Mouse (Mus musculus) G1E (cell line): ENCODE results near the gene Aass. TPM values are rescaled to one million over a fixed set of nuclear protein-coding genes. Genes with fewer than 3 reads are reported as not detected.

ENCODE experiments used
- ATAC-seq: 2 replicates; pipeline ENCODE4 v1.8.0; 2016; ENCODE audit warnings: mild to moderate bottlenecking; ENCODE audit not compliant: insufficient number of reproducible peaks, poor library complexity, low FRiP score, severe bottlenecking; ENCODE audit errors: extremely low read depth
- DNase-seq: peaks from one replicate; pipeline ENCODE4 v3.0.0; 2012; ENCODE audit warnings: low spot score
- H3K27me3 ChIP-seq: 2 replicates; pipeline ENCODE4 v1.6.1; 2012; ENCODE audit warnings: mild to moderate bottlenecking, low read length, inconsistent platforms; ENCODE audit not compliant: insufficient read depth
- H3K36me3 ChIP-seq: replicated peaks from 2 replicates; pipeline ENCODE3; 2012; ENCODE audit warnings: mild to moderate bottlenecking, inconsistent platforms
- H3K4me1 ChIP-seq: 2 replicates; pipeline ENCODE4 v1.6.1; 2012; ENCODE audit warnings: low read depth, low read length, inconsistent platforms, mixed read lengths; ENCODE audit not compliant: insufficient read depth
- H3K4me3 ChIP-seq: 2 replicates; pipeline ENCODE4 v1.5.1; 2012; ENCODE audit warnings: low read depth, mild to moderate bottlenecking, inconsistent platforms, low read length, moderate library complexity, mixed read lengths
- H3K9me3 ChIP-seq: replicated peaks from 2 replicates; pipeline ENCODE4 v1.6.1; 2012; ENCODE audit warnings: inconsistent platforms
- CTCF ChIP-seq: IDR thresholded peaks from 2 replicates; pipeline ENCODE4 v1.5.1; 2012; ENCODE audit warnings: low read depth, low read length, inconsistent platforms, mixed read lengths
- GATA1 ChIP-seq: IDR thresholded peaks from 2 replicates; pipeline ENCODE4 v1.6.1; 2012; ENCODE audit warnings: borderline replicate concordance, low read length, inconsistent platforms, mixed read lengths
- GATA2 ChIP-seq: IDR thresholded peaks from 2 replicates; pipeline ENCODE4 v1.6.1; 2012; ENCODE audit warnings: low read depth, low read length, inconsistent platforms, borderline replicate concordance
- POLR2AphosphoS5 ChIP-seq: IDR thresholded peaks from 2 replicates; pipeline ENCODE4 v1.6.1; 2012; ENCODE audit warnings: low read depth, low read length, inconsistent platforms; ENCODE audit not compliant: insufficient replicate concordance
- TAL1 ChIP-seq: conservative IDR thresholded peaks from 2 replicates; pipeline ENCODE4 v1.6.1; 2012; ENCODE audit warnings: low read depth, low read length, inconsistent platforms, mixed read lengths
- polyA plus RNA-seq: library from polyadenylated mRNA; stranded (reverse); fragments of >175 nt; gene quantifications from 2 replicates; pipeline ENCODE4 v1.2.3, GENCODE M21; 2012
- total RNA-seq, 2 experiments: library from RNA; stranded (forward) in 1 of 2; stranded (reverse) in 1 of 2; fragments of 200-1000 nt in 1 of 2; fragments of >200 nt in 1 of 2; fragmentation: Nextera tagmentation in 1 of 2; gene quantifications; 2 replicates each; pipeline ENCODE4 v1.2.3; 2014 to 2017

Aass gene
- total and polyA plus RNA-seq, 3 experiments, result not detected

GRCm38 (mm10) chr6:23131015-23131414 lies 1.8 kb downstream of the Aass start:
- Histone ChIP-seq H3K9me3 (no peaks in the 10 kb centered on the region), H3K27me3 (no peaks in the 10 kb centered on the region), H3K4me3 (no peak overlapping the region), H3K36me3 (no peaks in the 10 kb centered on the region), H3K4me1 (no peaks in the 10 kb centered on the region)
- TF ChIP-seq TAL1, result no peak
- TF ChIP-seq POLR2AphosphoS5, result no peak
- TF ChIP-seq GATA1, result no peak
- no peak for TF ChIP-seq CTCF
- TF ChIP-seq GATA2, result no peak
- DNase-seq, result no peak
- no peak for ATAC-seq

- TF ChIP-seq TAL1 (no peak), CTCF (no peak), GATA1 (no peak), GATA2 (no peak), POLR2AphosphoS5 (no peak)
- DNase-seq, result no peak
- Histone ChIP-seq H3K4me1 (no peaks in the 10 kb centered on the region), H3K9me3 (no peaks in the 10 kb centered on the region), H3K36me3 (no peaks in the 10 kb centered on the region), H3K4me3 (no peak overlapping the region), H3K27me3 (no peaks in the 10 kb centered on the region)
- no peak for ATAC-seq
Measured at GRCm38 (mm10) chr6:23129201-23129600, 3.6 kb downstream of the Aass start.

- H3K4me3 ChIP-seq, result no peak overlapping the region
- TF ChIP-seq CTCF (no peak), TAL1 (no peak), GATA2 (no peak), GATA1 (no peak), POLR2AphosphoS5 (no peak)
- H3K36me3 ChIP-seq, result no peaks in the 10 kb centered on the region
- ATAC-seq (no peak), DNase-seq (no peak)
- H3K9me3 ChIP-seq, result no peaks in the 10 kb centered on the region
- peaks cover under 1% of the 10 kb centered on the region; the same call in 1 of the 2 replicates for H3K27me3 ChIP-seq
- H3K4me1 ChIP-seq, result no peaks in the 10 kb centered on the region
Measured at GRCm38 (mm10) chr6:23126706-23127105, 6.1 kb downstream of the Aass start.

DNA sequence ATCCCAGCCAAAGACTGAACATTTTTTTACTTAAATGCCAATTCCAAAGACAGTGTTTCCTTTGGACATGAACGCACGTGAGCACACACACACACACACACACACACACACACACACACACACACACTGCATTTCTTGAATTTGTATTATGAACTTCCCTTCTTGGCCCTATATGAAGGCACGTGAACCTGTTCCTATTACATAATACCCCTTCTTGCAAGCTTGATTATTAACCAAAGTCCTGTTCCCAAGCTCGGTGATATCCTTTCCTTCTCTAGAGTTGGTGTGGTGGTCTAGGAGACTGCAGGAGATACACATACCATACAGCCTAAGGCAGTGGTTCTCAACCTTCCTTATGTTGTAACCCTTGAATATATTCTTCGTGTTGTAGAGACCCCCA lies 7.0 kb downstream of the Aass start:
- Histone ChIP-seq H3K27me3 (peaks cover 4% of the 10 kb centered on the region; the same call in 1 of the 2 replicates), H3K36me3 (no peaks in the 10 kb centered on the region), H3K4me1 (no peaks in the 10 kb centered on the region), H3K4me3 (no peak overlapping the region), H3K9me3 (no peaks in the 10 kb centered on the region)
- no peak for ATAC-seq
- TF ChIP-seq TAL1 (no peak), GATA1 (no peak), POLR2AphosphoS5 (no peak), CTCF (no peak), GATA2 (no peak)
- no peak for DNase-seq

DNA sequence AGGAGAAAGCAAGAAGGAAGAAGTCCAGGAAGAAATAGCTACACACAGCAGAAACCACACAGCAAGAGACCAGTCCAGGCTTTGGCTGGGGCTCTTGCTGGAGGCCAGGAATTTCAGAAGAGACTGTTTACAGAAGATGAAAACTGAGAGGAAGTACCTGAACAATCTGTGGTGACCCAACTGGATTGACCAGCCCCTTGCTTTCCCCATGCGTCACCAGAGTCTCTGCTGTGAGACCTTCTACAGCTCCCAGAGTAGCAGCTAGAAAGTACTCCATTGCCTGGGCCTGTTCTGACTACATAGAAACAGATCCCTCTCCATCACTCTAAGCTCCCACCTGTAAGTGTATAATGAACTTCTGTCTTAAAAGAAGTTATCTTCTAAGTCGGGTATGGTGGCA lies 8.0 kb downstream of the Aass start:
- DNase-seq (no peak), ATAC-seq (no peak)
- no peak overlapping the region for H3K4me3 ChIP-seq
- no peaks in the 10 kb centered on the region for H3K36me3 ChIP-seq
- H3K4me1 ChIP-seq, result no peaks in the 10 kb centered on the region
- H3K9me3 ChIP-seq, result no peaks in the 10 kb centered on the region
- TF ChIP-seq POLR2AphosphoS5 (no peak), GATA1 (no peak), GATA2 (no peak), CTCF (no peak), TAL1 (no peak)
- H3K27me3 ChIP-seq, result peaks cover 4% of the 10 kb centered on the region; the same call in 1 of the 2 replicates

DNA sequence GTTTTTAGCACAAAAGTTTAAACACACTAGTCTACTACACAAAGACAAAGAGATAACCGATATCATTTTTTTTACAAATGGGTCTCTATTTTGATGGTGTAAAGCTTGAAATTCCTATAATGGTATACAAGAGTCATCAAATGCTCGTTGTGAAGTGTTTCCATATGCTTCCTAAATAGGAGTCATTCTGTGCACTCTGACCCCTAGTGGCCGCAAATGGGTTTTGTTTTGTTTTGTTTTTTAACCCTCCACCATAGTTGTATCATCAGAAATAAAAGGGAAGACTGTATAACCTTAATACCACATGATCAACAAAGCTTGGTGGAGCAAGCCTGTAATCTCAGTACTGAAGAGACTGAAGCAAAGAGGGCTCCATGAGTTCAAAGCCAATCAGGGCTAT lies 9.9 kb downstream of the Aass start:
- Histone ChIP-seq H3K36me3 (no peaks in the 10 kb centered on the region), H3K4me1 (no peaks in the 10 kb centered on the region), H3K4me3 (no peak overlapping the region), H3K9me3 (no peaks in the 10 kb centered on the region), H3K27me3 (peaks cover 4% of the 10 kb centered on the region; the same call in 1 of the 2 replicates)
- peak; percentile 1 for DNase-seq
- no peak for TF ChIP-seq GATA1
- TF ChIP-seq POLR2AphosphoS5, result no peak
- TF ChIP-seq TAL1, result no peak
- no peak for ATAC-seq

DNA sequence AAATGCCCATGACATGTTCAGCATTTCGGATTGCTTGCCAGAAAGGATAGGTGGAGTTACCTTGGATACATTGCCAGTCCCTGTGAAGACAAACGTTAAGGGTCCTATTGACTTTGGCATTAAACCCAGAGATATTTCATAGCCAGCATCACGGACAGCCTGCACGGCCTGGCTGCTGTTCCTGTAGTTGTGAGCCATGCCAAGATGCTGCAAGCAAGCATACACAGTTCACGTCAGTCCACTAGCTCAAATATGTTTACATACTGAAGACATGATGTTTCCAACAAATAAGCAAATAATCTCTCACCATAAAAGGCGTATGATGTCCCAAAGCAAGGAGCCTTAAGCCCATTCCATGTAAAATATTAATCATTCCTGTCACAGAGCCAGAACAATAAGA lies 18.0 kb downstream of the Aass start:
- DNase-seq, result no peak
- Histone ChIP-seq H3K4me3 (no peak overlapping the region), H3K27me3 (0 out of 2 replicates have a peak, but pooled peaks cover 2% of the 10 kb centered on the region), H3K4me1 (no peaks in the 10 kb centered on the region), H3K36me3 (no peaks in the 10 kb centered on the region), H3K9me3 (no peaks in the 10 kb centered on the region)
- no peak for ATAC-seq
- TF ChIP-seq POLR2AphosphoS5, result no peak
- no peak for TF ChIP-seq GATA2
- no peak for TF ChIP-seq TAL1
- TF ChIP-seq CTCF, result no peak
- no peak for TF ChIP-seq GATA1
